Mouse (Mus musculus) heart, adult 2 months (tissue): ENCODE data around the gene Rreb1. TPM values are rescaled to one million over a fixed set of nuclear protein-coding genes. Genes with fewer than 3 reads are reported as not detected.

Experiments
- DNase-seq, 2 experiments: peaks; one replicate each; pipeline ENCODE4 v3.0.0; 2021
- H3K27ac ChIP-seq: fragments of 200-600 bp; 2 replicates; pipeline ENCODE4 v1.8.1; 2022
- H3K27me3 ChIP-seq: fragments of 200-500 bp; 2 replicates; pipeline ENCODE4 v1.6.1; 2012; ENCODE audit warnings: mild to moderate bottlenecking, low read length, inconsistent platforms, mixed read lengths; ENCODE audit not compliant: control insufficient read depth, insufficient read depth
- H3K36me3 ChIP-seq: fragments of 200-500 bp; 2 replicates; pipeline ENCODE4 v1.6.1; 2012; ENCODE audit warnings: low read length, inconsistent platforms; ENCODE audit not compliant: control insufficient read depth, insufficient read depth
- H3K4me1 ChIP-seq: fragments of 200-500 bp; 2 replicates; pipeline ENCODE4 v1.6.1; 2011; ENCODE audit warnings: low read length; ENCODE audit not compliant: control insufficient read depth, insufficient read depth
- H3K4me3 ChIP-seq: fragments of 200-600 bp; 2 replicates; pipeline ENCODE4 v1.8.1; 2022
- H3K79me2 ChIP-seq: fragments of 200-500 bp; replicated peaks from 2 replicates; pipeline ENCODE4 v1.6.1; 2012; ENCODE audit warnings: mild to moderate bottlenecking, inconsistent platforms, low read length, moderate library complexity, mixed read lengths; ENCODE audit not compliant: control insufficient read depth, insufficient read depth
- H3K9ac ChIP-seq: fragments of 200-500 bp; 2 replicates; pipeline ENCODE4 v1.6.1; 2012; ENCODE audit warnings: low read depth, mild to moderate bottlenecking, control low read depth, inconsistent platforms, low read length, mixed read lengths
- CTCF ChIP-seq: fragments of 200-600 bp; IDR thresholded peaks from 2 replicates; pipeline ENCODE4 v1.8.1; 2022; ENCODE audit warnings: antibody characterized with exemption, mild to moderate bottlenecking, moderate library complexity
- EP300 ChIP-seq: fragments of 200-500 bp; IDR thresholded peaks from 2 replicates; pipeline ENCODE4 v1.6.1; 2011; ENCODE audit warnings: low read depth, low read length, control low read depth; ENCODE audit not compliant: insufficient read depth
- POLR2A ChIP-seq: fragments of 200-500 bp; IDR thresholded peaks from 2 replicates; pipeline ENCODE4 v1.6.1; 2011; ENCODE audit warnings: mild to moderate bottlenecking, low read depth, low read length, control low read depth; ENCODE audit not compliant: insufficient read depth
- WGBS: fragments of 180-500 bp; shearing (Covaris S2); methylation state at CpG from one replicate; pipeline ENCODE4 v1.1.7; 2018; 5-methylcytosine and 5-hydroxymethylcytosine counted together
- intact Hi-C: fragments of 180-260 bp; cut with DNase I; formaldehyde crosslinking; loops from one replicate; pipeline ENCODE4 v1.15.1; 2025
- polyA plus RNA-seq: library from polyadenylated mRNA; depleted of rRNA; stranded (reverse); fragments of >200 nt; gene quantifications from 2 replicates; pipeline ENCODE4 v1.2.3, GENCODE M21; 2012
- total RNA-seq, 2 experiments: library from RNA; stranded (reverse); gene quantifications; 2 replicates each; pipeline ENCODE4 v1.2.3; 2021

Gene Rreb1
- total and polyA plus RNA-seq, 3 experiments, result 12.8 to 57.5 (median 34.3) TPM

DNA sequence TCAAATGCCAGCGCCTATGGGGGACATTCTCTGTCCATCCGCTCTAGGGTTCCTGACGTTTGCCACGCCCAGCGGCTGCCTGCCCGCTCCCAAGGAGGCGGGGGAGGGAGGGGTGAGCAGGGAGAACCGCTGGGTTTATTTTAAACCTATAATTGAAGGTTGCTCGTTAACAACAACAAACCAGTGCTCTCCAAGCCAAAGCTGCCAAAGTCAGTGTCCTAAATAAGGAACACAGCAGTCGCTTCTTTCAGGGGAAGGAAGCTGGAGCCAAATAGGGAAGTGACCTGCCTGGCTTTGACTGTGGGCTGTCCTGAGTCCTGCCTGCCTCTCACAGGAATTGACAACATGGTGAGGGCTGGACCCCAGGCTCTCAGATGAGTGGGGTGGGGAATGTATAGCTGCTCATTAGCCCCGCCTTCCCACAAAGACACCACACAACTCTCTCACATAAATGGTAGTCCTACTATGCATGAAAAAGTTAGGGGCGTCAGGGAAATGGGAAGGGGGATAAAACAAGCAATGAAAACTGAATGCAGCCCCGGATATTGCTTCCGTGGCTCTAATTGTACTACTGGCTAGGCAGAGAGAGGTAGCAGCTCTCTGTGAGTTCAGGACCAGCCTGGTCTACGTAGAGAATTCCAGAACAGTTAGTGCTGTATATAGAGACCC lies 181.2 kb downstream of the Rreb1 start:
- DNase-seq, result peak; percentile 59 to 66
- TF ChIP-seq EP300, result no peak
- Histone ChIP-seq H3K4me1 (peaks cover 3% of the 10 kb centered on the region), H3K27me3 (no peaks in the 10 kb centered on the region), H3K9ac (no peak overlapping the region), H3K79me2 (no peaks in the 10 kb centered on the region), H3K27ac (peak overlapping the region; percentile 29), H3K4me3 (no peak overlapping the region), H3K36me3 (no peaks in the 10 kb centered on the region)
- intact Hi-C loops, result no loop called here
- 56% methylated on average over 15 of the region's 15 CpGs for WGBS

- no peak for TF ChIP-seq EP300
- TF ChIP-seq POLR2A, result no peak
- no peak for TF ChIP-seq CTCF
- Histone ChIP-seq H3K79me2 (no peaks in the 10 kb centered on the region), H3K27ac (no peak overlapping the region; the same call in 1 of the 2 replicates), H3K27me3 (no peaks in the 10 kb centered on the region), H3K4me1 (peaks cover 3% of the 10 kb centered on the region), H3K36me3 (no peaks in the 10 kb centered on the region), H3K9ac (no peak overlapping the region), H3K4me3 (no peak overlapping the region)
- intact Hi-C loops, result no loop called here
- DNase-seq, result no peak
- 87% methylated on average over 7 of the region's 7 CpGs for WGBS
These were observed 181.7 kb downstream of the Rreb1 start for GRCm38 (mm10) chr13:37959936-37960335.

DNA sequence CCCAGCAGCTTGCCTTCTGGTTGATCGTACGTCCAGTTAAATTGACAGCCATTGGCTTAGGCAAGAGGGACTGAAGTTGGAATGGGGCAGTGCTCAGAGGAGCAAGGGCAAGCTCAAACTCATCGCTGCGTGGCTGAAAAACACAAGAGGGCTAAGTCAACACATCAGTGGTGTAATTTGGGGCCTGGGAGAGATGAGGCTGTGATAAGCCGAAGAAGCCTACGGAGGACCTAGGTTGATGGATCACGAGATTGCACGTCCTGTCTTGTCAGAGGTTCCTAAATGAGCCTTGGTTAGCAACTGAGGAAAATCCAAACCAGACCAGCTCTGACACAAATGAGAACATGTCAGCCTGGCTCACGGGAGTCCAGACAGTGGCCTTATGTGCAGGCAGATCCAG lies 184.3 kb downstream of the Rreb1 start:
- 85% methylated on average over 9 of the region's 9 CpGs for WGBS
- no peak overlapping the region for H3K27ac ChIP-seq
- H3K79me2 ChIP-seq, result no peaks in the 10 kb centered on the region
- H3K4me1 ChIP-seq, result peaks cover 3% of the 10 kb centered on the region
- no peak for DNase-seq
- no peak overlapping the region for H3K9ac ChIP-seq
- TF ChIP-seq POLR2A (no peak), CTCF (no peak), EP300 (no peak)
- H3K36me3 ChIP-seq, result no peaks in the 10 kb centered on the region
- intact Hi-C loops, result no loop called here
- H3K4me3 ChIP-seq, result no peak overlapping the region
- H3K27me3 ChIP-seq, result no peaks in the 10 kb centered on the region

DNA sequence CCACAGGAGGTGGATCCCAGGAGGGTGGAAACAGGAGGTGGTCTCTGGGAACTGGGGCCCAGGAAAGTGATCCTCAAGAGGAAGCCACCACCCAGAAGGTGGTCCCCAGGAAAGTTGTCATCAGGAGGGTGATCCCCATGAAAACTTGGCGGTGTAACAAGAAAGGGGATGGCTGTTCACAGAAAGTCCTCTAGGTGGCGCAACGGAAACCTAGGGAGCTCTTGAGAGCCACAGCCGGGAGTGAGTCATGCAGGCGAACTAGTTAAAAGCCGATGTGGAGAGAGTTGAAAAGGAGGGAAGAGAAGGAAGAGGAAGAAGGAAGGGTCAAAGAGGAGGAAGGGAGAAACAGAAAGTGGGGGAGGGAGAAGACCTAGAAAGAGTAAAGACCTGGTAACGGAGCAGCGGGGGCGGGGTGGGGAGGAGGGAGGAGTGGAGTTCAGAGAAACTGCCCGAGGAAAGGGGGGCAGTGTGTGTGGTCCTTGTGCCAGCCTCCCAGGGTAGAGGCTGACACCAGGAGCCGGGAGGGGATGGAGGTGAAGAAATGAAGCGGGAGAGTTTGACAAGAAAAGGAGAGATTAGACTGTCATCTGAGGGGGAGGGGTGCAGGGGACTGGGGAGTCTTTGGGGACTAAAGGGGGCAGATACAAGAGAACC lies 185.3 kb downstream of the Rreb1 start:
- no peak overlapping the region for H3K27ac ChIP-seq
- DNase-seq, result peak; percentile 71 to 74

GRCm38 (mm10) chr13:37964128-37965087 lies 186.2 kb downstream of the Rreb1 start:
- H3K4me3 ChIP-seq, result no peak overlapping the region; the same call in 1 of the 2 replicates
- H3K9ac ChIP-seq, result no peak overlapping the region
- DNase-seq, result no peak
- peaks cover 3% of the 10 kb centered on the region for H3K4me1 ChIP-seq
- TF ChIP-seq CTCF (no peak), POLR2A (no peak), EP300 (no peak)
- no peaks in the 10 kb centered on the region for H3K36me3 ChIP-seq
- intact Hi-C loops, result no loop called here
- no peak overlapping the region for H3K27ac ChIP-seq
- no peaks in the 10 kb centered on the region for H3K27me3 ChIP-seq
- no peaks in the 10 kb centered on the region for H3K79me2 ChIP-seq
- WGBS, result 52% methylated on average over 20 of the region's 20 CpGs

More for the DNA sequence above, 185.3 kb downstream of the Rreb1 start:
- intact Hi-C loops, result no loop called here
- Histone ChIP-seq H3K4me1 (peaks cover 3% of the 10 kb centered on the region), H3K27me3 (no peaks in the 10 kb centered on the region), H3K4me3 (peak overlapping the region; percentile 45), H3K79me2 (no peaks in the 10 kb centered on the region), H3K9ac (peak overlapping the region; percentile 51), H3K36me3 (no peaks in the 10 kb centered on the region)
- 4% methylated on average over 12 of the region's 12 CpGs for WGBS
- no peak for TF ChIP-seq POLR2A
- 0 out of 2 replicates have a peak, but pooled peaks have one; percentile 24 for TF ChIP-seq EP300
- TF ChIP-seq CTCF, result peak; percentile 90
